Mouse (Mus musculus) hindbrain, embryonic 16.5 days (tissue): Measurements from ENCODE around the gene Lsm8. TPM values are rescaled to one million over a fixed set of nuclear protein-coding genes. Genes with fewer than 3 reads are reported as not detected.
A peak's percentile ranks its signal among the peaks of the same experiment; 100 is the strongest.
"Not testable (repeated sequence)": the region's sequence is repeated elsewhere in the genome, so short reads cannot be mapped to it uniquely, and the experiment has no call there.

Experiments
- ATAC-seq: fragments of 200-750 bp; cut with Nextera tagmentation; 2 replicates; pipeline ENCODE4 v1.8.0; 2017; ENCODE audit warnings: moderate TSS enrichment, moderate library complexity
- H3K27ac ChIP-seq: fragments of 300-500 bp; sonication (generic); 2 replicates; pipeline ENCODE4 v1.5.1; 2014; ENCODE audit warnings: low read depth, mild to moderate bottlenecking, control low read depth, low read length, moderate library complexity
- H3K27me3 ChIP-seq: fragments of 300-500 bp; sonication (generic); replicated peaks from 2 replicates; pipeline ENCODE4 v1.6.1; 2014; ENCODE audit warnings: low read length; ENCODE audit not compliant: control insufficient read depth, insufficient read depth
- H3K36me3 ChIP-seq: fragments of 300-500 bp; sonication (generic); 2 replicates; pipeline ENCODE4 v1.6.1; 2014; ENCODE audit warnings: mild to moderate bottlenecking, low read length, moderate library complexity, mixed read lengths; ENCODE audit not compliant: control insufficient read depth, insufficient read depth
- H3K4me1 ChIP-seq: fragments of 300-500 bp; sonication (generic); 2 replicates; pipeline ENCODE4 v1.6.1; 2014; ENCODE audit warnings: low read depth, low read length; ENCODE audit not compliant: control insufficient read depth, insufficient read depth
- H3K4me2 ChIP-seq: fragments of 300-500 bp; sonication (generic); 2 replicates; pipeline ENCODE4 v1.6.1; 2014; ENCODE audit warnings: mild to moderate bottlenecking, low read length, control low read depth, moderate library complexity
- H3K4me3 ChIP-seq: fragments of 300-500 bp; sonication (generic); 2 replicates; pipeline ENCODE4 v1.5.1; 2014; ENCODE audit warnings: mild to moderate bottlenecking, low read length, control low read depth, moderate library complexity
- H3K9ac ChIP-seq: fragments of 300-500 bp; sonication (generic); 2 replicates; pipeline ENCODE4 v1.6.1; 2014; ENCODE audit warnings: low read depth, mild to moderate bottlenecking, control low read depth, low read length, moderate library complexity
- H3K9me3 ChIP-seq: fragments of 300-500 bp; sonication (generic); 2 replicates; pipeline ENCODE4 v1.6.1; 2014; ENCODE audit warnings: mild to moderate bottlenecking, low read length, moderate library complexity; ENCODE audit not compliant: control insufficient read depth
- WGBS: fragments of 180-500 bp; shearing (Covaris S2); extraction: QIAGEN DNeasy Blood & Tissue Kit; methylation state at CpG from one replicate; pipeline ENCODE4 v1.1.7; 2014; 5-methylcytosine and 5-hydroxymethylcytosine counted together
- polyA plus RNA-seq: library from polyadenylated mRNA; unstranded; fragments of >200 nt; fragmentation: Nextera tagmentation; extraction: Ambion mirVana; gene quantifications from 2 replicates; pipeline ENCODE4 v1.2.1, GENCODE M21; 2015

Lsm8 gene
- polyA plus RNA-seq, 1 experiment from 2014 or later, result 89.0 TPM

DNA sequence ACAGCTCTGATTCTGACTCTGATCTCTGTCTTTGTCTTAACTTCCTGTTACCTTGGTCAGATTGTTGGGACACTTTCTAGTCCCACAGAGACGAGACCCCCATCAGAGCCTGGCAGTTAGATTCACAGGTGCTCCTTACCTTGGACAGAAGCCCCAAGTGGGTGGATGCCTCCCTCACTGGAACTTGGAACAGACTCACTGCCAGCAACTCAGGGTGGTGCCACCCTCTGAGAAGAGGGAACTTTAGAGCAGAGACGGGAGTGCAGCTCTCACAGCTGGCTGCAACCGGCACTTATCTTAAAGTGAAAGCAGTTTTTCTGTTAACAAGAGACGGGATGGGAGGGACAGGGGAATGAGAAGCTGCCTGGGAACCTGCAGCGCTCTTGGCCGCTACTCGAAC, 2.8 kb upstream of the Lsm8 start:
- not testable (repeated sequence) for H3K27me3 ChIP-seq, H3K9ac ChIP-seq, H3K27ac ChIP-seq, H3K4me2 ChIP-seq, ATAC-seq, H3K36me3 ChIP-seq, H3K9me3 ChIP-seq, H3K4me3 ChIP-seq
- peaks cover 11% of the 10 kb centered on the region for H3K4me1 ChIP-seq
- 43% methylated on average over 5 of the region's 7 CpGs for WGBS

DNA sequence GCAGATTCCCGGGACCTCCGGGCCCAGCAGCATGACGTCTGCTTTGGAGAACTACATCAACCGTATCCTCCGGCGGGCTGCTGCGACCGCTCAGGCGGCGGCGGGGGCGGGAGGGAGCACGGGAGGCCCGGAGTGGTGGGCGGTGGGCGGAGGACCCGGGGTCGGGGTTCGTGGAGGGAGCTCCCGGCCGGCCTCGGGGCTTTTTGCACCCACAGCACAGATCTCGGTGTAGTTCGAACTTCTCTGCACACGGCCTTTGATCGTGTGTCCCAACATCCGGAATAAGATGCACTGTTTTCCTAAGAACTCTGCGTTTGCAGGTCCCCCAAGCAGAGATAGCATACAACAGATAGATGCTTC, 303 bp downstream of the Lsm8 start:
- Histone ChIP-seq H3K4me3 (peak overlapping the region; percentile 75), H3K27me3 (no peaks in the 10 kb centered on the region), H3K4me2 (peak overlapping the region; percentile 61), H3K27ac (peak overlapping the region; percentile 90), H3K4me1 (peaks cover 14% of the 10 kb centered on the region), H3K9ac (peak overlapping the region; percentile 91), H3K36me3 (0 out of 2 replicates have a peak, but pooled peaks cover 6% of the 10 kb centered on the region), H3K9me3 (no peaks in the 10 kb centered on the region)
- ATAC-seq, result peak; percentile 85
- WGBS, result 0% methylated on average over 28 of the region's 28 CpGs

DNA sequence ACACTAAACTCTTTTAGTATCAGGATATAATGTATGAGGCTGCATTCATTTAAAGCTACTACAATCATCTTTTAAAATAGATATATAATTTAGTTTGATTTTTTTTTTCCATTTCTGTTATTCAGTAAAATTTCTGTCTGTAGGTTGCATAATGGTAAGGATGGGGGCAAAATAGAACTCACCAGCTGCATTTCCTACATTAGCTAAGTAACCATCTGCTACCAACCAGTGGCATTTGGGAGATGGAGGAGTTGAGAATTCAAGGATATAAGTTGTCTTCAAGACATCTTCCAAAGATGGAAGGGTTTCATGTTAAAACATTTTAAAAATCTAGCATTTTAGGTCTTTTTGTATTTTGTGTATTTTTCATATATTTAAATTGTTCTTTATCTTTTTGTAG, 6.9 kb downstream of the Lsm8 start:
- H3K27me3 ChIP-seq, result no peaks in the 10 kb centered on the region
- H3K36me3 ChIP-seq, result peaks cover 13% of the 10 kb centered on the region
- H3K9ac ChIP-seq, result no peak overlapping the region
- no peak overlapping the region for H3K4me3 ChIP-seq
- H3K4me2 ChIP-seq, result no peak overlapping the region
- H3K27ac ChIP-seq, result no peak overlapping the region
- H3K4me1 ChIP-seq, result peaks cover 2% of the 10 kb centered on the region; the same call in 1 of the 2 replicates
- ATAC-seq, result no peak
- H3K9me3 ChIP-seq, result no peaks in the 10 kb centered on the region

DNA sequence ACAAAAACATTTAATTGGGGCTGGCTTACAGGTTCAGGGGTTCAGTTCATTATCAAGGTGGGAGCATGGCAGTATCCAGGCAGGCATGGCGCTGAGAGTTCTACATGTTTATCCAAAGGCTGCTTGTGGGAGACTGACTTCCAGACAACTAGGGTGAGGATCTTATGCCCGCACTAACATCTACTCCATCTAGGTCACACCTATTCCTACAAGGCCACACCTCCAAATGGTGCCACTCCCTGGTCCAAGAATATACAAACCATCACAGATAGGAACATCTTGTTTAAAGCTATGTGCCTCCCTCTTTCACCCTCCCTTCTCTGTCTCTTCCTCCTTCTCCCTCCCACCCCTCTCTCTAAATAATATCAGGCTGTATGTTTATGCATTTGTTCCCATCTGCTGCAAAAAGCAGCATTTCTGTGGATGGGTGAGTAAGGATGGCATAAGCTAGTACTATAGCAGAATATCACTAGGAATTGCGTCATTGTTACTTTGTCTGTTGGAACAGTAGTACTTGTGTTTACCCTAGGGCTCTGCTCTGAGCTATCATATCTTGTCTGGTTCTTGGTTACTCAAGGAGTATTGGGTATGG, 8.2 kb downstream of the Lsm8 start:
- no peak overlapping the region for H3K27ac ChIP-seq
- no peak overlapping the region for H3K4me2 ChIP-seq
- peaks cover 11% of the 10 kb centered on the region for H3K36me3 ChIP-seq
- no peak overlapping the region for H3K4me3 ChIP-seq
- H3K27me3 ChIP-seq, result no peaks in the 10 kb centered on the region
- ATAC-seq, result no peak
- WGBS, result 97% methylated on average over 3 of the region's 3 CpGs
- no peak overlapping the region for H3K9ac ChIP-seq
- no peaks in the 10 kb centered on the region for H3K9me3 ChIP-seq
- no peaks in the 10 kb centered on the region for H3K4me1 ChIP-seq

DNA sequence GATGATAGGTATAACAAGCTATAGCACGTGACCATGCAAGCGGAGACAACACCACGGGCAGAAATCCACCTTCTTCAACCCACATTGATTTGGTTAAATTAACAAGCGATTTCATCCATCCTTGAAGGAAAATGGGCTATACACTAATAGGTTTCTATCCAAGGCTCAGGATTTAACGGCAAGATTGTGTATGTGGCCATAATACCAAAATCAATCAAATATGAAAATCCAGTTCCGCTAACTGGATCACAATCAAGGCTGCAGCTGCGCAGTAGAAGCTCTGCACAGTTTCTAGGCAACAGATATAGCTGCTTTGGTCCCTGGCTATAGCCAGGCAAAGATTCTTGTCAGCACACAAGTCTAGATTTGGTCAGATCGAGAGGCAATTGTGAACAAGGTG, 17.6 kb downstream of the Lsm8 start, which contains the start of gene Ankrd7:
Gene Ankrd7, plus strand, starts transcription at position 301 of the 400 bp plus-strand sequence.
- no peaks in the 10 kb centered on the region for H3K4me1 ChIP-seq
- H3K4me2 ChIP-seq, result no peak within 1 kb of the TSS
- H3K9me3 ChIP-seq, result no peaks in the 10 kb centered on the region
- H3K36me3 ChIP-seq, result no peaks in the 10 kb centered on the region
- H3K27me3 ChIP-seq, result no peaks in the 10 kb centered on the region
- H3K9ac ChIP-seq, result no peak within 1 kb of the TSS
- WGBS, result 91% methylated on average over 8 of the region's 8 CpGs
- H3K4me3 ChIP-seq, result no peak within 1 kb of the TSS
- no peak within 1 kb of the TSS for H3K27ac ChIP-seq
- no peak for ATAC-seq

DNA sequence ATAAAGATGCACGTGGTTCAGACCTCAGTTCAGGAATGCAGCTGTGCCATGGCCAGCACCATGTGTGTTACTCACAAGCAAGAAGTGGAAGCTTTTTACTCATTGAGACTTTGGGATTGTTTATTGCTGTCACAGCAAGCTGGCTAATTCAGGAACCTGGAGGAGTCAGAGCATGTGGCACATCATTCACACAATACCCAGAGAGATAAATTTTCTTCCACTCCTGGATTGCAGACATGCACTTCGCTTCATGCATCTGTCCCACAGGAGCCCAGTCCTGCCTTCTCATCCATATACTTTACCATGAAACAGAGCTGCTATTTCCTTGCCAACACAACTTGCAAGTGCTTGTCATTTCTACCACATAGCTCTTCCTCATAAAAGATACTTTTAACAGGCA, 40.7 kb downstream of the Lsm8 start:
- no peaks in the 10 kb centered on the region for H3K36me3 ChIP-seq
- no peak for ATAC-seq
- WGBS, result 70% methylated on average over 2 of the region's 2 CpGs
- H3K27ac ChIP-seq, result no peak overlapping the region
- no peaks in the 10 kb centered on the region for H3K4me1 ChIP-seq
- no peak overlapping the region for H3K9ac ChIP-seq
- no peaks in the 10 kb centered on the region for H3K27me3 ChIP-seq
- H3K4me3 ChIP-seq, result no peak overlapping the region
- H3K9me3 ChIP-seq, result no peaks in the 10 kb centered on the region
- no peak overlapping the region for H3K4me2 ChIP-seq

DNA sequence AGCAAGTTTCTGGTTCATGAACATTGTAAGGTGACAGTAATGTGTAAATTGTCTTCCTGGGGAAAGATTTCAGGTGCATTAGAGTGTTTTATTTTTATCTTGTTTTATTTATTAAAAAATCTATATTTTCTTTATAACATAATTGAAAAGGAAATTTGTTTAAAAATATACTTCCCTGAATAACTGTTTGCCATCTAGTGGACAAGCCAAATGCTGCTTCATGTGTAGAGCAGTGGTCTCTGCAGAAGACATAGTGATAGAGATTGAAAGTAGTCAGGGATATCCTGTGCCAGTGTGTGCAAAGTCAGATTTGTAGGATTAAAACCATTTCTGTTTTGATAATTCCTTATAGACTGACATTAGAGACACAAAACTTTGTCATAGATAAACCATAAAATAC, 45.8 kb downstream of the Lsm8 start:
- no peak for ATAC-seq
- Histone ChIP-seq H3K4me3 (no peak overlapping the region), H3K9me3 (no peaks in the 10 kb centered on the region)

More for the DNA sequence above, 45.8 kb downstream of the Lsm8 start:
- Histone ChIP-seq H3K4me2 (no peak overlapping the region), H3K27me3 (no peaks in the 10 kb centered on the region), H3K9ac (no peak overlapping the region), H3K27ac (no peak overlapping the region), H3K36me3 (no peaks in the 10 kb centered on the region), H3K4me1 (no peaks in the 10 kb centered on the region)

Other genes starting within 250 kb of the Lsm8 start
- not detected in 2 replicates for gene Ankrd7, start 17.7 kb downstream of the Lsm8 start, polyA plus RNA-seq